Mouse (Mus musculus) macrophage (primary cell): ENCODE results near the gene Ndufc1. TPM values are rescaled to one million over a fixed set of nuclear protein-coding genes. Genes with fewer than 3 reads are reported as not detected.
"Not testable (repeated sequence)": the region's sequence is repeated elsewhere in the genome, so short reads cannot be mapped to it uniquely, and the experiment has no call there.

Experiments used
- H3K27ac ChIP-seq: fragments of 350-480 bp; formaldehyde crosslinking; 2 replicates; pipeline ENCODE4 v1.9.0; 2021
- H3K36me3 ChIP-seq: fragments of 350-480 bp; formaldehyde crosslinking; 2 replicates; pipeline ENCODE4 v1.9.0; 2021; ENCODE audit errors: inconsistent target
- H3K4me3 ChIP-seq: fragments of 350-480 bp; formaldehyde crosslinking; 2 replicates; pipeline ENCODE4 v1.9.0; 2021; ENCODE audit errors: inconsistent target
- H3K79me2 ChIP-seq: fragments of 350-480 bp; formaldehyde crosslinking; 2 replicates; pipeline ENCODE4 v1.9.0; 2021; ENCODE audit errors: inconsistent target
- WGBS: methylation state at CpG from one replicate; pipeline ENCODE4 v1.1.7; 2026; ENCODE audit warnings: inconsistent platforms; ENCODE audit not compliant: missing documents; 5-methylcytosine and 5-hydroxymethylcytosine counted together
- polyA plus RNA-seq: library from polyadenylated mRNA; stranded (reverse); fragments of 250-400 nt; gene quantifications from 3 replicates; pipeline ENCODE4 v1.2.4, GENCODE M21; 2018; ENCODE audit warnings: inconsistent platforms
- total RNA-seq, 78 experiments: library from RNA; depleted of rRNA; stranded (reverse); fragments of 250-400 nt; gene quantifications; 1 replicate in 9 of 78; 2 replicates in 24 of 78; 3 replicates in 43 of 78; 4 replicates in 2 of 78; pipeline ENCODE4 v1.2.4; 2018; ENCODE audit warnings: inconsistent platforms in 56 of 78

Gene Ndufc1
- total RNA-seq (2018; cell fraction: chromatin; rRNA removed), result 10 to 100 TPM in 1 of 26 experiments, 1 to 10 TPM in 23, not detected in 2; 1.6 to 24.6 (median 4.6) TPM
- 100 to 1,000 TPM; 112 to 172 (median 144) TPM for total RNA-seq (2018; cell fraction: cytosol; rRNA removed)
- 10 to 100 TPM in 20 of 26 experiments, 1 to 10 TPM in 6; 4.5 to 32.2 (median 15.8) TPM for total RNA-seq (2018; cell fraction: nucleus; rRNA removed)
- polyA plus RNA-seq, result 52.1 to 187 TPM (median 175 TPM) in 3 replicates

GRCm38 (mm10) chr3:51408561-51409183 lies at the start of gene Ndufc1:
Gene Ndufc1 (minus strand): TSS chr3:51408988.
- Histone ChIP-seq H3K79me2 (no peaks in the 10 kb centered on the region), H3K36me3 (peaks cover 16% of the 10 kb centered on the region), H3K27ac (peak within 1 kb of the TSS; percentile 65), H3K4me3 (peak within 1 kb of the TSS; percentile 98)
- WGBS, result 1% methylated on average over 40 of the region's 40 CpGs

GRCm38 (mm10) chr3:51434871-51435595 lies 26.2 kb upstream of the Ndufc1 start:
- Histone ChIP-seq H3K79me2 (peaks cover 100% of the 10 kb centered on the region), H3K27ac (no peak overlapping the region), H3K4me3 (no peak overlapping the region), H3K36me3 (no peaks in the 10 kb centered on the region; the same call in 1 of the 2 replicates)
- WGBS, result 93% methylated on average over 3 of the region's 3 CpGs

- not testable (repeated sequence) for H3K36me3 ChIP-seq, H3K27ac ChIP-seq, H3K4me3 ChIP-seq
- H3K79me2 ChIP-seq, result peaks cover 100% of the 10 kb centered on the region
- whole genome bisulfite sequencing, result 93% methylated on average over 5 of the region's 5 CpGs
Observed at GRCm38 (mm10) chr3:51434364-51434763, 25.6 kb upstream of the Ndufc1 start.

GRCm38 (mm10) chr3:51425394-51425793 lies 16.6 kb upstream of the Ndufc1 start:
- Histone ChIP-seq H3K27ac (no peak overlapping the region), H3K36me3 (no peaks in the 10 kb centered on the region), H3K79me2 (peaks cover 100% of the 10 kb centered on the region), H3K4me3 (no peak overlapping the region)

GRCm38 (mm10) chr3:51421921-51422320 lies 13.1 kb upstream of the Ndufc1 start:
- H3K79me2 ChIP-seq, result peaks cover 100% of the 10 kb centered on the region
- H3K27ac ChIP-seq, result no peak overlapping the region
- WGBS, result 41% methylated on average over 3 of the region's 3 CpGs
- no peak overlapping the region for H3K4me3 ChIP-seq
- no peaks in the 10 kb centered on the region for H3K36me3 ChIP-seq

- no peaks in the 10 kb centered on the region for H3K36me3 ChIP-seq
- peaks cover 77% of the 10 kb centered on the region for H3K79me2 ChIP-seq
- H3K4me3 ChIP-seq, result no peak overlapping the region
- 72% methylated on average over 2 of the region's 2 CpGs for WGBS
- H3K27ac ChIP-seq, result no peak overlapping the region
Observed at GRCm38 (mm10) chr3:51417966-51418365, 9.2 kb upstream of the Ndufc1 start.

- H3K27ac ChIP-seq, result 0 out of 2 replicates have a peak overlapping the region, but pooled peaks have one; percentile 66
- WGBS, result 59% methylated on average over 2 of the region's 2 CpGs
- H3K79me2 ChIP-seq, result peaks cover 72% of the 10 kb centered on the region
- no peaks in the 10 kb centered on the region for H3K36me3 ChIP-seq
- H3K4me3 ChIP-seq, result peak overlapping the region; percentile 87
Observed at GRCm38 (mm10) chr3:51417485-51417884, 8.7 kb upstream of the Ndufc1 start.

GRCm38 (mm10) chr3:51417135-51417458 lies 8.3 kb upstream of the Ndufc1 start:
- Histone ChIP-seq H3K27ac (peak overlapping the region; percentile 66), H3K36me3 (no peaks in the 10 kb centered on the region), H3K4me3 (peak overlapping the region; percentile 87), H3K79me2 (peaks cover 68% of the 10 kb centered on the region)
- WGBS, result 14% methylated on average over 8 of the region's 8 CpGs

GRCm38 (mm10) chr3:51416364-51417134 lies 7.8 kb upstream of the Ndufc1 start:
- WGBS, result under 1% methylated on average over 44 of the region's 68 CpGs
- Histone ChIP-seq H3K27ac (peak overlapping the region; percentile 66), H3K79me2 (peaks cover 63% of the 10 kb centered on the region), H3K4me3 (peak overlapping the region; percentile 87), H3K36me3 (no peaks in the 10 kb centered on the region)

GRCm38 (mm10) chr3:51416073-51416363 lies 7.2 kb upstream of the Ndufc1 start:
- Histone ChIP-seq H3K4me3 (peak overlapping the region; percentile 68), H3K27ac (peak overlapping the region; percentile 50), H3K79me2 (peaks cover 58% of the 10 kb centered on the region), H3K36me3 (no peaks in the 10 kb centered on the region)
- 1% methylated on average over 30 of the region's 30 CpGs for whole genome bisulfite sequencing

GRCm38 (mm10) chr3:51415098-51416072 lies 6.6 kb upstream of the Ndufc1 start, which contains the start of gene Naa15:
Gene Naa15 (plus strand): TSS chr3:51415148.
- WGBS, result 4% methylated on average over 41 of the region's 43 CpGs
- H3K79me2 ChIP-seq, result peaks cover 51% of the 10 kb centered on the region
- peak within 1 kb of the TSS; percentile 75 for H3K27ac ChIP-seq
- H3K4me3 ChIP-seq, result peak within 1 kb of the TSS; percentile 68
- no peaks in the 10 kb centered on the region for H3K36me3 ChIP-seq

GRCm38 (mm10) chr3:51413276-51413675 lies 4.5 kb upstream of the Ndufc1 start:
- no peaks in the 10 kb centered on the region for H3K36me3 ChIP-seq
- H3K79me2 ChIP-seq, result peaks cover 30% of the 10 kb centered on the region
- H3K4me3 ChIP-seq, result no peak overlapping the region
- 67% methylated on average over 1 of the region's 1 CpGs for WGBS
- peak overlapping the region; percentile 67 for H3K27ac ChIP-seq

GRCm38 (mm10) chr3:51412457-51412856 lies 3.7 kb upstream of the Ndufc1 start:
- H3K36me3 ChIP-seq, result no peaks in the 10 kb centered on the region
- H3K4me3 ChIP-seq, result no peak overlapping the region
- H3K79me2 ChIP-seq, result peaks cover 22% of the 10 kb centered on the region
- 93% methylated on average over 7 of the region's 7 CpGs for WGBS
- H3K27ac ChIP-seq, result peak overlapping the region; percentile 67; the same call in 1 of the 2 replicates
